Mouse (Mus musculus) kidney, adult 2 months (tissue): Measurements from ENCODE around the gene Stat2. TPM values are rescaled to one million over a fixed set of nuclear protein-coding genes. Genes with fewer than 3 reads are reported as not detected.
"Not testable (repeated sequence)": the region's sequence is repeated elsewhere in the genome, so short reads cannot be mapped to it uniquely, and the experiment has no call there.

Experiments
- DNase-seq: peaks from one replicate; pipeline ENCODE4 v3.0.0; 2021
- H3K27ac ChIP-seq: fragments of 200-500 bp; 2 replicates; pipeline ENCODE4 v1.5.1; 2012; ENCODE audit warnings: low read depth, low read length, control low read depth, inconsistent platforms; ENCODE audit not compliant: insufficient read depth
- H3K27me3 ChIP-seq: fragments of 200-500 bp; replicated peaks from 2 replicates; pipeline ENCODE4 v1.6.1; 2012; ENCODE audit warnings: mild to moderate bottlenecking, moderate library complexity, low read length, inconsistent platforms; ENCODE audit not compliant: control insufficient read depth, insufficient read depth
- H3K36me3 ChIP-seq: fragments of 200-500 bp; 2 replicates; pipeline ENCODE4 v1.6.1; 2012; ENCODE audit warnings: mild to moderate bottlenecking, moderate library complexity, low read length, inconsistent platforms; ENCODE audit not compliant: control insufficient read depth, insufficient read depth
- H3K4me1 ChIP-seq: fragments of 200-500 bp; 2 replicates; pipeline ENCODE4 v1.6.1; 2011; ENCODE audit warnings: low read length; ENCODE audit not compliant: control insufficient read depth, insufficient read depth
- H3K4me3 ChIP-seq: fragments of 200-500 bp; 2 replicates; pipeline ENCODE4 v1.5.1; 2011; ENCODE audit warnings: mild to moderate bottlenecking, low read depth, low read length, control low read depth; ENCODE audit not compliant: insufficient read depth
- CTCF ChIP-seq: fragments of 200-500 bp; conservative IDR thresholded peaks from 2 replicates; pipeline ENCODE4 v1.5.1; 2011; ENCODE audit warnings: low read depth, mild to moderate bottlenecking, control low read depth, low read length, moderate library complexity, mixed read lengths; ENCODE audit not compliant: insufficient read depth, insufficient read length
- POLR2A ChIP-seq: fragments of 200-500 bp; IDR thresholded peaks from one replicate; pipeline ENCODE4 v1.6.1; 2011; ENCODE audit warnings: low read depth, low read length, control low read depth
- WGBS: fragments of 180-500 bp; shearing (Covaris S2); methylation state at CpG from one replicate; pipeline ENCODE4 v1.1.7; 2018; 5-methylcytosine and 5-hydroxymethylcytosine counted together
- polyA plus RNA-seq: library from polyadenylated mRNA; depleted of rRNA; stranded (reverse); fragments of >200 nt; gene quantifications from 2 replicates; pipeline ENCODE4 v1.2.3, GENCODE M21; 2012

Gene Stat2
- polyA plus RNA-seq, 1 experiment, result 18.6 TPM

GRCm38 (mm10) chr10:128282886-128283450 is 12.6 kb downstream of the Stat2 start:
- H3K4me3 ChIP-seq, result no peak overlapping the region
- peaks cover 3% of the 10 kb centered on the region for H3K4me1 ChIP-seq
- no peaks in the 10 kb centered on the region for H3K27me3 ChIP-seq
- peak overlapping the region; percentile 53 for H3K27ac ChIP-seq
- DNase-seq, result peak; percentile 54
- H3K36me3 ChIP-seq, result peaks cover 1% of the 10 kb centered on the region
- 72% methylated on average over 20 of the region's 20 CpGs for WGBS
- TF ChIP-seq POLR2A (no peak), CTCF (no peak)

DNA sequence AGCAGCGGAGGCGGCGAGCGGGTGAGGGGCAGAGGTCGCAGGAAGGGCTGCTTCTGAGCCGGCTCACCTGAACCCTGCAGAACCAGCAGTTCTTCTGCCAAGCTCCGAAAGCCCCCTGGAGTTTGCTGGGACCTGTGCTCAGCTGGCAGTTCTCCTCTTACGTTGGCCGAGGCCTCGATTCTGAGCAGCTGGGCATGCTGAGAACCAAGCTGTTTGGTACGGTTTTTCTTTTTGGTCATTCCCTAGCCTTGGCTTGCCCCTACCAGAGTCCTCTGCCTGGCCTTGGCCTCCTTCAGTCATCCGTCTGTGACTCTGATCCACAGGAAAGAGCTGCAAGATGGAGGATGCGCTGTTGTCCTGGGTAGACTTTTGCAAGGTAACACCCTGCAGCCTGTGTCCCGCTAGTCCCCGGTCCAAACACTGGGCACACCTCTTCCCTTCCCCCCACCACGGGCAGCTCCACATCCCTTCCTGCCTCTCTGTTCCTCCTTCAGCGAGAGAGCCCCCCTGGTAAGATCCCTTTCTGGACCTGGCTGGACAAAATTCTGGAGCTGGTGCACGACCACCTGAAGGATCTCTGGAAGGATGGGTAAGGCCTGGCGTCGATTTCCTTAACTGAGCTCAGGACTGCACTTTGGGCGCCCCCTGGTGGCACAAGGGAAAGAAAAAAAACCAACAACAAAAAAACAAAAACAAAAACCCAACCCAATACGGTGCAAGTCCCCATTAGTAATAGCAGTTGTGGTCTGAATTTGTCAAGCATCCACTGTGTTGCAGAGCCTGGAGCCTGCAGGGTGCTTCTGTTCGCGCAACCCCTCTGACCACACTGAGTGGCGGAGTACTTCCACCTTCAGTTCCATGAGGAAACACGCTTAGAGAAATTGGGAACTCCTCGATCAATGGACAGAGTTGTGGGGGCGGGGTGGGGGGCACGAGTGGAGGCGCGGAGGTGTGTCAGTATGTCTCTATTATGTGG is 13.5 kb downstream of the Stat2 start:
- 55% methylated on average over 31 of the region's 31 CpGs for WGBS
- H3K4me1 ChIP-seq, result peaks cover 3% of the 10 kb centered on the region
- peak; percentile 74 for DNase-seq
- no peaks in the 10 kb centered on the region for H3K27me3 ChIP-seq
- no peak overlapping the region for H3K4me3 ChIP-seq
- H3K36me3 ChIP-seq, result peaks cover 1% of the 10 kb centered on the region
- H3K27ac ChIP-seq, result no peak overlapping the region
- TF ChIP-seq CTCF (peak; percentile 66), POLR2A (no peak)

DNA sequence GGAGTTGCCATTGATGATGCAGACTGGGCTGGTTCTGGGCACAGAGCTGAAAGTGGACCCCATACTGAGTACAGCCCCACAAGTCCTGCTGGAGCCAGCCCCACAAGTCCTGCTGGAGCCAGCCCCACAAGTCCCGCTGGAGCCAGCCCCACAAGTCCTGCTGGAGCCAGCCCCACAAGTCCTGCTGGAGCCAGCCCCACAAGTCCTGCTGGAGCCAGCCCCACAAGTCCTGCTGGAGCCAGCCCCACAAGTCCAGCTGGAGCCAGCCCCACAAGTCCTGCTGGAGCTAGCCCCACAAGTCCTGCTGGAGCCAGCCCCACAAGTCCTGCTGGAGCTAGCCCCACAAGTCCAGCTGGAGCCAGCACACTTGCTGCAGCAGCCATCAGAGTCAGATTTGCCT is 20.2 kb downstream of the Stat2 start:
- H3K4me3 ChIP-seq, DNase-seq, H3K36me3 ChIP-seq, H3K27ac ChIP-seq, H3K4me1 ChIP-seq, H3K27me3 ChIP-seq: not testable (repeated sequence)
- 84% methylated on average over 1 of the region's 1 CpGs for WGBS

GRCm38 (mm10) chr10:128296370-128297090 is 26.2 kb downstream of the Stat2 start:
- H3K27ac ChIP-seq, result no peak overlapping the region
- no peaks in the 10 kb centered on the region for H3K4me1 ChIP-seq
- H3K27me3 ChIP-seq, result no peaks in the 10 kb centered on the region
- H3K36me3 ChIP-seq, result peaks cover 4% of the 10 kb centered on the region; the same call in 1 of the 2 replicates
- DNase-seq, result no peak
- TF ChIP-seq CTCF (no peak), POLR2A (no peak)
- 81% methylated on average over 13 of the region's 13 CpGs for WGBS
- no peak overlapping the region for H3K4me3 ChIP-seq

DNA sequence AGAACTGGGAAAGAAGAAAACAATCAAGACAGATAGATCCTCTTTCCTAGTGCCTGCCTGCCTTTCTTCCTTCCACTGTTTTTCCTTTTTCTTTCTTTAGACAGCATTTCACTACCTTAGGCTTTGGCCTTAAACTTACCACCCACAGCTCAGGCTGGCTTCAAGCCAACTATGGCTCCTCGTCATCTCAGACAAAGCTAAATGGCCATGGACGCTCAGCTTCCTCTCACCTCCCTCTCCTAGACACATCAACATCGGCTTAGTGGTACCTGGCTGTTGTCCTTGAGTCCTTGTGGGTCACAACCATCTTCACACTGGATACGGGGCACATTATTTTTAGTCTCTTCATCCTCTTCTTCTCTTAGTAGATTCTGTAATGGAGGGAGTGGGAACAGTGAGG is 26.9 kb downstream of the Stat2 start:
- no peak overlapping the region for H3K4me3 ChIP-seq
- no peaks in the 10 kb centered on the region for H3K27me3 ChIP-seq
- 72% methylated on average over 4 of the region's 4 CpGs for WGBS
- H3K27ac ChIP-seq, result no peak overlapping the region
- H3K4me1 ChIP-seq, result no peaks in the 10 kb centered on the region; the same call in 1 of the 2 replicates
- H3K36me3 ChIP-seq, result no peaks in the 10 kb centered on the region
- DNase-seq, result no peak
- TF ChIP-seq POLR2A (no peak), CTCF (no peak)

GRCm38 (mm10) chr10:128297622-128298021 is 27.3 kb downstream of the Stat2 start:
- H3K36me3 ChIP-seq, result no peaks in the 10 kb centered on the region
- no peaks in the 10 kb centered on the region; the same call in 1 of the 2 replicates for H3K4me1 ChIP-seq
- no peak overlapping the region for H3K27ac ChIP-seq
- WGBS, result 69% methylated on average over 11 of the region's 11 CpGs
- H3K4me3 ChIP-seq, result no peak overlapping the region
- TF ChIP-seq POLR2A (no peak), CTCF (no peak)
- H3K27me3 ChIP-seq, result no peaks in the 10 kb centered on the region
- DNase-seq, result no peak

GRCm38 (mm10) chr10:128298243-128298642 is 27.9 kb downstream of the Stat2 start:
- DNase-seq, result no peak
- 69% methylated on average over 6 of the region's 6 CpGs for WGBS
- Histone ChIP-seq H3K27ac (no peak overlapping the region), H3K4me1 (no peaks in the 10 kb centered on the region; the same call in 1 of the 2 replicates), H3K27me3 (no peaks in the 10 kb centered on the region), H3K4me3 (no peak overlapping the region), H3K36me3 (no peaks in the 10 kb centered on the region)
- no peak for TF ChIP-seq POLR2A
- no peak for TF ChIP-seq CTCF
